Mouse (Mus musculus) lung, adult 2 months (tissue): ENCODE measurements around the gene Ptpn14. TPM values are rescaled to one million over a fixed set of nuclear protein-coding genes. Genes with fewer than 3 reads are reported as not detected.

Experiments used
- DNase-seq: peaks from one replicate; pipeline ENCODE4 v3.0.0; 2022
- H3K4me1 ChIP-seq: fragments of 200-500 bp; 2 replicates; pipeline ENCODE4 v1.6.1; 2011; ENCODE audit warnings: low read length; ENCODE audit not compliant: control insufficient read depth, insufficient read depth
- H3K4me3 ChIP-seq: fragments of 200-500 bp; replicated peaks from 2 replicates; pipeline ENCODE3; 2011; ENCODE audit warnings: low read depth, mild to moderate bottlenecking, control low read depth, low read length; ENCODE audit errors: extremely low read depth
- CTCF ChIP-seq: fragments of 200-500 bp; IDR thresholded peaks from 2 replicates; pipeline ENCODE4 v1.5.1; 2011; ENCODE audit warnings: mild to moderate bottlenecking, low read length, control low read depth; ENCODE audit not compliant: insufficient read depth
- POLR2A ChIP-seq: fragments of 200-500 bp; IDR thresholded peaks from 2 replicates; pipeline ENCODE4 v1.6.1; 2011; ENCODE audit warnings: low read depth, mild to moderate bottlenecking, control low read depth, low read length, borderline replicate concordance; ENCODE audit errors: extremely low read depth
- WGBS: fragments of 180-500 bp; shearing (Covaris S2); methylation state at CpG from one replicate; pipeline ENCODE4 v1.1.7; 2018; 5-methylcytosine and 5-hydroxymethylcytosine counted together
- polyA plus RNA-seq: library from polyadenylated mRNA; depleted of rRNA; stranded (reverse); fragments of >200 nt; gene quantifications from 2 replicates; pipeline ENCODE4 v1.2.3, GENCODE M21; 2012

Gene Ptpn14
- polyA plus RNA-seq, 1 experiment: 19.7 TPM

DNA sequence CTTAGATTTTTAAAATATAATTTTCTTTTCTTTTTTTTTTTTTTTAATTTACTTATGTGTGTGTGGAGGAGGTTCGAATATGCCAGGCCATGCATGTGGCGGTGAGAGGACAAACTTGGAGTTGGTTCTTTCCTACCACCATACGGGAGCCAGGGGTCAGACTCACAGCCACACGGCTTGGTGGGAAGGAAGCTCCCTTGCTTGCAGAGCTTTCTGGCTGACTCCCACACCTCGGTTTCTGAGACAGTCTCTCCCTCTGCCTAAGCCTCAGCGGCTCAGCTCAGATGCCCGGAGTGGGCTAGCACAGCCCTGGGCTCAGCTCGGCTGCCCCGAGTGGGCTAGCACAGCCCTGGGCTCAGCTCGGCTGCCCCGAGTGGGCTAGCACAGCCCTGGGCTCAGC, 10.5 kb upstream of the Ptpn14 start:
- no peak for DNase-seq
- no peak for TF ChIP-seq POLR2A
- no peak for TF ChIP-seq CTCF
- WGBS: 87% methylated on average over 11 of the region's 11 CpGs
- H3K4me3 ChIP-seq: no peak overlapping the region
- H3K4me1 ChIP-seq: no peaks in the 10 kb centered on the region

DNA sequence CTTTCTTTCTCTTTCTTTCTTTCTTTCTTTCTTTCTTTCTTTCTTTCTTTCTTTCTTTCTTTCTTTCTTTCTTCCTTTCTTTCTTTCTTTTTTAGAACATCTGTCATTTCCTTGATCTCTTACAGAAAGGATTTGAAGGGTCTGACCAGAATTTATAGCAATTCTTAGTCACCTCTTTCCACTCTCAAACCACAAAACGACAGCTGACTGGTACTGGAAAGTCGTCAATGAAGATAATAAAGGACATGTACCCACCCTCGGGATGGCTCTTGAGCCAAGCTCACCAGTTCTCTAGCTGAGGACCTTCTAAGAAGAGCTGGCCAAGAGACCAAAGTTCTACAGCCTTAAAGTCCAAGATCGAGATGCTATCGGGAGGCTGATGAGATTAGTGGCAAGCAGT, 9.5 kb upstream of the Ptpn14 start:
- Histone ChIP-seq H3K4me3 (no peak overlapping the region), H3K4me1 (no peaks in the 10 kb centered on the region)
- TF ChIP-seq POLR2A (no peak), CTCF (no peak)
- 80% methylated on average over 5 of the region's 5 CpGs for WGBS
- DNase-seq: no peak

DNA sequence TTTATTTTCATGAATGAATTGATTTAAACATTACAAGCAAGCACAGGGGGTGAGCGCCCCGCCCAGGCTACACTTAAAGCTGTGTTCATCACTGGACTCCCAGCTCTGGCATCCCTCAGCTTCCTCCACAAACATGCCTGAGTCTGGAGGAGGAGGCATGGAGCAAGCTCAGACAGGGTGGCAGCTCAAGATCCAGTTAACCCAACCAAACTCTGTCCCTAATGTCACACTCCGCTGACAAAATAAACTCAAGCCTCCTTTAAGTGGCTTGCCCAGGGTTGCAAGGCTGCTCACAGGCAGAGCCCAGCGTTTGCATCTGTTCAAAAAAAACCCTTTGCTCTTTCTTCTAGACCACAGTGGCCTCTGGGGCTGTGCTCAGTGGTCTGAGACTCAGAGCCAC, 1.9 kb upstream of the Ptpn14 start:
- TF ChIP-seq CTCF (no peak), POLR2A (no peak)
- Histone ChIP-seq H3K4me3 (no peak overlapping the region), H3K4me1 (0 out of 2 replicates have a peak, but pooled peaks cover 5% of the 10 kb centered on the region)
- DNase-seq: no peak
- 83% methylated on average over 4 of the region's 4 CpGs for WGBS

DNA sequence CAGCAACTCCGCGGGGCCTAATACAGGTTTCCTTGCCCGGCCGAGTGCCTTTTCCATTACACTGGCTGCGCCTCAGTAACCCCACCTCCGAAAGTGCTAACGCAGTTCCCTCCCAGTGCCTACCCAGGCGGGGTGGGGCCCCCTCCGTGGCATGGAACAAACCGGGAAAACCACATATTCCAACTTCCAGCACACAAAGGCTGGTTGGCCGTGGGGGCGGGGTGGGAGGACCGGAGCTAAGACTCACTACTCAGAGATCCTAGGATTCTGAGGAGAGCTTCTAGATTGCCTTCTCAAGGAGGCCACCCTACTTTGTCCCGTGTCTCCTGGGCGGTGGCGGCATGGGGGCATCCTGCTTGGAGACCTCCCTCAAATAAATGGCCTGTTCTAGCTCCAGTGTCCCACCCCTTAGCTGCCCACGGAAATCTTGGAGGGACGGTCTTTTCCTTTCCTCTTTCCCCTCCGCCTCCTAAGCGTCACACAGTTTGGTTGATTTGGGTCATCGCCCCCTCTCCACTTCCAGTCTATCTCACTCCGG, 653 bp upstream of the Ptpn14 start:
- TF ChIP-seq POLR2A: peak; percentile 37; the same call in 1 of the 2 replicates
- TF ChIP-seq CTCF: no peak
- DNase-seq: peak; percentile 74

DNA sequence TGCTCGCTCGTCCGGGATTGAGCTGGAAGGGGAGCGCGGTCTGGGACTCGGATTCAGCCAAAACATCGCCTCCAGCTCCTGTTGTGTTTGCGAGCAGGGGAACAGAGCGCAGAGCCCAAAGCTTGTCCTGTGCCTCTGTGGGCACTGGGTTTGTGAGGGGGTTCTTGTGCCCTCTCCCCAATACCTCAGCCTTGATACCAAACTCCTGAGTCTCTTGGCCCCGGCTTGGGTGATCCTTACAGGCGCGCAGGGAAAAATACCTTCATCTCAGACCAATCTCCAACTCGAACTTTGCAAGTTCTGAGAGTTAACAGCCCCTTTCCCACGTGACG, 682 bp downstream of the Ptpn14 start:
- 3% methylated on average over 15 of the region's 15 CpGs for WGBS
- Histone ChIP-seq H3K4me1 (0 out of 2 replicates have a peak, but pooled peaks cover 5% of the 10 kb centered on the region), H3K4me3 (peak overlapping the region; percentile 96)
- TF ChIP-seq CTCF (no peak), POLR2A (no peak)
- no peak for DNase-seq

More for the DNA sequence above, 653 bp upstream of the Ptpn14 start:
- Histone ChIP-seq H3K4me1 (0 out of 2 replicates have a peak, but pooled peaks cover 5% of the 10 kb centered on the region), H3K4me3 (peak overlapping the region; percentile 89)
- WGBS: 3% methylated on average over 22 of the region's 22 CpGs

DNA sequence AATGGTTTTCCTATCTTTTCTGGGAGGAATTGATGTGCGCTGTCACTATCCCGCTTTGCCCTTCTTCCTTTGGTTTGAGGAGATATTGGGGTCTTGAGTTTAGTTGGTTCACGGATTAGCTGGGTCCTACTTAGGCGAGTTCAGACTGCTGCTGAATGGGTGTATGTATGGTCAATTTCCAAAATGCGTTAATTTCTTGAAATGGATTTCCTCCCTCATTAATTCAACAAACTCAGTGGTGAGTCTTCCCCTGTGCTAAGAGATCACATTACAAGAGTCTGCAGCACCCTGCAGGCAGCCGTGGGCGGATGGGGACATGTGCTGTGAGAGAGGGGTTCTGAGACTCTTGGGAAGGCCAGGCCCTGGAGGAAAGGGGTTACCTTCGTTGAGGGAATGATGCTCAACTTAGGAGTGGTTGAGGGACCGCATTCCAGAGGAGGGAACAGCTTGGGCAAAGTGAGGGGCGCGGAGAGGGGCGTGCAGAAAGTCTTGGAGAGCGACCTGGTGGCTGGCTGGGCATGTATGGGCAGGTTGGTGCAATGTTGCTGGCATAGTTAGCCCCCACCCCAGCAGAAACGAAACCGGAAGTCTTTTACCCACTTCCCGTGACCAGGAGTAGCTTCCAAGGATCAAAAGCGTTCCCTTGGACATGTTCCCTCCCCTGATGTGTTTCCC, 1.2 kb downstream of the Ptpn14 start:
- Histone ChIP-seq H3K4me1 (0 out of 2 replicates have a peak, but pooled peaks cover 5% of the 10 kb centered on the region), H3K4me3 (peak overlapping the region; percentile 96)
- no peak for TF ChIP-seq CTCF
- TF ChIP-seq POLR2A: no peak
- 30% methylated on average over 17 of the region's 17 CpGs for WGBS
- DNase-seq: no peak

DNA sequence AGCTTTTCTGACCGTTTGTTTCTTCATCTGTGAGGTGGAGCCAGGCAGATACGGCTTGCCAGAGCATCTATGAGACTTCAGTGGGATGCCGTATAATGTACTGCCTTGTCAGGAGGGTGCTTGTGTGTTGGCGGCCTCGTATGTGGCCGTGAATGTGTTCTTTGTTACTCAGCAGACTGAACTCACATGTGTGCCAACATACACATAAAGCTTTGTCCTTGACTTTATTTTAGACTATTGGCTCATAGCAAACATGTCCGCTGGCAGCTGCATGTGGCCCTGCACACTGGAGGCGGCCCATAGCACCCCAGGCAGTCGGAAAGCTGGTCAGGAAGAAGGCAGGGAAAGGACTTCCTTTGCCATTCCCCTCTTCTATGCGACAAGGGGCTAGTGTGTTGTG, 3.6 kb downstream of the Ptpn14 start:
- Histone ChIP-seq H3K4me1 (0 out of 2 replicates have a peak, but pooled peaks cover 5% of the 10 kb centered on the region), H3K4me3 (no peak overlapping the region)
- TF ChIP-seq CTCF (no peak), POLR2A (no peak)
- DNase-seq: no peak
- WGBS: 62% methylated on average over 10 of the region's 10 CpGs

DNA sequence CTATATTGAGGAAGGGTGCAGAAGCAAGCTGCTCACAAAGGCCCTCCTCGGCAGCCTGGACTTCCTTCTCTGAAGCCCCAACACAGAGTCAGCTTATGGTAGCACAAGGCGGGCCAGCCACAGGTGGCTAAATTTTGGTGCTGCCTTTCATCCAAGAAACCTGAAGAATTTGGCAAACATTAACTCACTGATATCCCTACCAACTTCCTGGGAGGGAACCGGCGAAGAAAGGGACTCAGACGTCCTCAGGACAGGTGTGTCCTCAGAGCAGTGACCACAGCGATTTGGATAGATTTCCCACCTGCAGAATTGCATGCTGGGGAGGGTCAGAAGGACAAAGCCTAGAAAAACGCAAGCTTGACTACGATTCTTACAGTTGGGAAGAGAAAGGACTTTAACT, 4.1 kb downstream of the Ptpn14 start:
- Histone ChIP-seq H3K4me3 (no peak overlapping the region), H3K4me1 (0 out of 2 replicates have a peak, but pooled peaks cover 5% of the 10 kb centered on the region)
- 65% methylated on average over 8 of the region's 8 CpGs for WGBS
- no peak for TF ChIP-seq CTCF
- no peak for TF ChIP-seq POLR2A
- DNase-seq: no peak

DNA sequence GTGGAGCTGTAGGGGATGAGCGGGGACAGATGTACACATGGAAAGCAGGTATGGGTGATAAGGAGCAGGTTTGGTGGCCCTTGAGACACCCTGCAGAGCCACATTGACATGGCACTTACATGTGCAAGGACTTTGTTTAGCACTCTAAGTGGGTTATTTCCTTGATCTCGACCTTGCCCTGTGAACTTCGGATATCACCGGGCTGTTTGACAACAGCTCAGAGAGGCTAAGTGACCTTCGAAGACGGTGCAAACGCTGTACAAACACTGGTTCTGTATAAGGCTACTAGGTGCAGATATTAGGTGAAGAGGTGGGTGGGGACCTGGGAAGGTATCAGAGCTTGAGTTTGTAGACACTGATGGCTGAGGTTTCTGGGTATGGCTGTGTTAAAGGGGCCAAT, 12.0 kb downstream of the Ptpn14 start:
- DNase-seq: no peak
- Histone ChIP-seq H3K4me1 (no peaks in the 10 kb centered on the region; the same call in 1 of the 2 replicates), H3K4me3 (no peak overlapping the region)
- TF ChIP-seq POLR2A: no peak
- TF ChIP-seq CTCF: no peak
- WGBS: 60% methylated on average over 7 of the region's 7 CpGs

DNA sequence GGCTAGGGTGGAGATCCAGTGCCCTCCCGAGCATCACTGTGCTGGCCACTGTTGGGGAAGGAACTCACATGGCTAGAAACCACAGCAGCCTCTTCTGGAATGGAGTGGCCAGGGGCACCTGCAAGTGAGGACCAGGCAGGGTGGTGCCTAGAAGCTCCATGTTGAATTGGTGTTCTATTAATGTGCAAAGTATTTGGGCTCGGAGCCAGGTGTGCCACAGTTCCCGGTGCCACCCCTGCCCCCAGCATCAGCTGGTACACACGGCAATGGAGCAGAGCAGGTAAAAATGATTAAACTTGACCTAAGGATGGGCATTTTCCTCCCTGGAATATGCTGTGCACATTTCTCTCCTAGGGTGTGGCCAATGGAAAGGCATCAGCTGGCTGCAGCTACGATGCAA, 14.0 kb downstream of the Ptpn14 start:
- 77% methylated on average over 5 of the region's 5 CpGs for WGBS
- DNase-seq: no peak
- TF ChIP-seq CTCF: no peak
- no peak for TF ChIP-seq POLR2A
- H3K4me3 ChIP-seq: no peak overlapping the region
- no peaks in the 10 kb centered on the region; the same call in 1 of the 2 replicates for H3K4me1 ChIP-seq
